Mouse (Mus musculus) myocyte (in vitro differentiated cells): ENCODE results near the gene Lrp11.

Experiments
- E2F4 ChIP-seq: IDR thresholded peaks from one replicate; pipeline ENCODE4 v1.6.1; 2011; ENCODE audit warnings: mild to moderate bottlenecking, control low read depth, moderate library complexity; ENCODE audit not compliant: insufficient read depth
- POLR2A ChIP-seq: IDR thresholded peaks from one replicate; pipeline ENCODE4 v1.6.1; 2011; ENCODE audit warnings: low read depth, mild to moderate bottlenecking, control low read depth, moderate library complexity; ENCODE audit not compliant: insufficient read length
- TCF12 ChIP-seq: IDR thresholded peaks from one replicate; pipeline ENCODE4 v1.6.1; 2011; ENCODE audit warnings: mild to moderate bottlenecking, control low read depth; ENCODE audit not compliant: poor library complexity, insufficient read depth, severe bottlenecking
- USF1 ChIP-seq: IDR thresholded peaks from one replicate; pipeline ENCODE4 v1.6.1; 2011; ENCODE audit warnings: low read depth, mild to moderate bottlenecking, control low read depth, moderate library complexity

- TF ChIP-seq POLR2A (no peak), TCF12 (no peak), E2F4 (no peak), USF1 (no peak)
Observed at GRCm38 (mm10) chr10:7578002-7578401, 11.6 kb upstream of the Lrp11 start.
